Mouse (Mus musculus) hindbrain, postnatal 0 days (tissue): ENCODE results near the gene Ddx3y. TPM values are rescaled to one million over a fixed set of nuclear protein-coding genes. Genes with fewer than 3 reads are reported as not detected.

Experiments
- ATAC-seq: fragments of 200-750 bp; cut with Nextera tagmentation; 2 replicates; pipeline ENCODE4 v1.8.0; 2017; ENCODE audit warnings: mild to moderate bottlenecking, moderate TSS enrichment, moderate library complexity
- DNase-seq: peaks from one replicate; pipeline ENCODE4 v3.0.0-alpha.2; 2015; ENCODE audit warnings: low spot score
- H3K27ac ChIP-seq: fragments of 300-500 bp; sonication (generic); 2 replicates; pipeline ENCODE4 v1.5.1; 2014; ENCODE audit warnings: mild to moderate bottlenecking
- H3K27me3 ChIP-seq: fragments of 300-500 bp; sonication (generic); 2 replicates; pipeline ENCODE4 v1.6.1; 2014; ENCODE audit warnings: low read length, mixed read lengths; ENCODE audit not compliant: insufficient read depth
- H3K36me3 ChIP-seq: fragments of 300-500 bp; sonication (generic); 2 replicates; pipeline ENCODE4 v1.6.1; 2014; ENCODE audit warnings: low read length, mixed read lengths; ENCODE audit not compliant: insufficient read depth
- H3K4me1 ChIP-seq: fragments of 300-500 bp; sonication (generic); 2 replicates; pipeline ENCODE4 v1.6.1; 2014; ENCODE audit warnings: antibody characterized with exemption, low read length, mixed read lengths; ENCODE audit not compliant: insufficient read depth
- H3K4me2 ChIP-seq: fragments of 300-500 bp; sonication (generic); 2 replicates; pipeline ENCODE4 v1.6.1; 2014; ENCODE audit warnings: low read depth, mild to moderate bottlenecking, low read length, moderate library complexity, mixed read lengths
- H3K4me3 ChIP-seq: fragments of 300-500 bp; sonication (generic); 2 replicates; pipeline ENCODE4 v1.5.1; 2014; ENCODE audit warnings: low read length
- H3K9ac ChIP-seq: fragments of 300-500 bp; sonication (generic); replicated peaks from 2 replicates; pipeline ENCODE4 v1.6.1; 2014; ENCODE audit warnings: mild to moderate bottlenecking, low read length, moderate library complexity, mixed read lengths
- H3K9me3 ChIP-seq: fragments of 300-500 bp; sonication (generic); 2 replicates; pipeline ENCODE4 v1.6.1; 2016; ENCODE audit warnings: low read length, mixed read lengths
- CTCF ChIP-seq: IDR thresholded peaks from 2 replicates; pipeline ENCODE4 v1.5.1; 2016; ENCODE audit warnings: antibody characterized with exemption, control low read depth, low read depth
- WGBS: fragments of 180-500 bp; shearing (Covaris S2); extraction: QIAGEN DNeasy Blood & Tissue Kit; methylation state at CpG from one replicate; pipeline ENCODE4 v1.1.7; 2014; 5-methylcytosine and 5-hydroxymethylcytosine counted together
- polyA plus RNA-seq: library from polyadenylated mRNA; unstranded; fragments of >200 nt; fragmentation: Nextera tagmentation; extraction: Ambion mirVana; gene quantifications from 2 replicates; pipeline ENCODE4 v1.2.1, GENCODE M21; 2015
- total RNA-seq: library from RNA; depleted of rRNA; stranded (reverse); fragments of >200 nt; gene quantifications from 2 replicates; pipeline ENCODE4 v1.2.3, GENCODE M21; 2014; rRNA removed

Gene Ddx3y
- total and polyA plus RNA-seq, 2 experiments from 2014 or later, result 14.2 TPM; not detected in 1

DNA sequence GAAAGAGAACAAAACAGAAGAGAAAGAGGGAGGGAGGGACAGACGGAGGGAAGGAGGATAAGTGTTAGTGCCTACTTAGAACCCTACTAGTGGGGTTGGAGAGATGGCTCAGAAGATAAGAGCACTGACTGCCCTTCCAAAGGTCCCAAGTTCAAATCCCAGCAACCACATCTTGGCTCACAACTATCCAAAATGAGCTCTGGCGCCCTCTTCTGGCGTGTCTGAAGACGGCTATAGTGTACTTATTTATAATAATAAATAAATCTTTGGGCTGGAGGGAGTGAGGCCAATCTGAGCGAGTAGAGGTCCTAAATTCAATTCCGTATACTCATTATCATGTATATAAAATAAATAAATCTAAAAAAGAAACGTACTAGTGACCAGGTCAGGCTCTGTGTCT lies 66.4 kb downstream of the Ddx3y start:
- Histone ChIP-seq H3K4me3 (no peak overlapping the region), H3K9ac (no peak overlapping the region), H3K27ac (no peak overlapping the region), H3K36me3 (no peaks in the 10 kb centered on the region), H3K4me1 (no peaks in the 10 kb centered on the region), H3K27me3 (no peaks in the 10 kb centered on the region), H3K9me3 (no peaks in the 10 kb centered on the region), H3K4me2 (no peak overlapping the region)
- DNase-seq (no peak), ATAC-seq (no peak)
- TF ChIP-seq CTCF, result no peak
- no CpG with 5 or more reads among the region's 7 CpGs for WGBS

Other genes with a start within 250 kb of the Ddx3y start
- 11.0 and 11.2 TPM in 2 replicates for gene Uty, start 40.9 kb downstream of the Ddx3y start, total RNA-seq
- gene Uty, start 40.9 kb downstream of the Ddx3y start, polyA plus RNA-seq, result 13.4 TPM in 1 of 2 replicates, not detected in the other
- gene Usp9y, start 173.2 kb upstream of the Ddx3y start, total RNA-seq, result not detected in 2 replicates
- not detected in 2 replicates for gene Usp9y, start 173.2 kb upstream of the Ddx3y start, polyA plus RNA-seq